Mouse (Mus musculus) cerebellum, adult 11-12 months (tissue): ENCODE measurements around the gene Ush2a.

Experiments used
- DNase-seq: peaks from one replicate; pipeline ENCODE4 v3.0.0; 2022

Ush2a gene

GRCm38 (mm10) chr1:188674640-188675510, 413.1 kb downstream of the Ush2a start:
- DNase-seq = no peak

- no peak for DNase-seq
Measured at GRCm38 (mm10) chr1:188675511-188675863, 413.7 kb downstream of the Ush2a start.

- no peak for DNase-seq
Measured at GRCm38 (mm10) chr1:188678189-188678588, 416.4 kb downstream of the Ush2a start.

GRCm38 (mm10) chr1:188686362-188686761, 424.5 kb downstream of the Ush2a start:
- DNase-seq = no peak

GRCm38 (mm10) chr1:188696295-188696694, 434.5 kb downstream of the Ush2a start:
- DNase-seq = no peak

- DNase-seq = no peak
Measured at GRCm38 (mm10) chr1:188708176-188708575, 446.4 kb downstream of the Ush2a start.

- DNase-seq = no peak
Measured at GRCm38 (mm10) chr1:188708694-188709093, 446.9 kb downstream of the Ush2a start.

GRCm38 (mm10) chr1:188714131-188714530, 452.3 kb downstream of the Ush2a start:
- DNase-seq = no peak

- no peak for DNase-seq
Measured at GRCm38 (mm10) chr1:188714941-188715340, 453.1 kb downstream of the Ush2a start.

GRCm38 (mm10) chr1:188716886-188717285, 455.1 kb downstream of the Ush2a start:
- DNase-seq = no peak

GRCm38 (mm10) chr1:188725122-188725995, 463.5 kb downstream of the Ush2a start:
- no peak for DNase-seq

GRCm38 (mm10) chr1:188726937-188727336, 465.1 kb downstream of the Ush2a start:
- DNase-seq = no peak

GRCm38 (mm10) chr1:188728625-188729024, 466.8 kb downstream of the Ush2a start:
- DNase-seq = no peak

- DNase-seq = no peak
Measured at GRCm38 (mm10) chr1:188729179-188729578, 467.4 kb downstream of the Ush2a start.

GRCm38 (mm10) chr1:188734741-188735266, 473.0 kb downstream of the Ush2a start:
- DNase-seq = no peak

GRCm38 (mm10) chr1:188742971-188743370, 481.1 kb downstream of the Ush2a start:
- no peak for DNase-seq

- no peak for DNase-seq
Measured at GRCm38 (mm10) chr1:188755031-188755430, 493.2 kb downstream of the Ush2a start.

- DNase-seq = no peak
Measured at GRCm38 (mm10) chr1:188760515-188760914, 498.7 kb downstream of the Ush2a start.

GRCm38 (mm10) chr1:188762463-188762862, 500.6 kb downstream of the Ush2a start:
- no peak for DNase-seq

- no peak for DNase-seq
Measured at GRCm38 (mm10) chr1:188763761-188764160, 501.9 kb downstream of the Ush2a start.

GRCm38 (mm10) chr1:188770828-188771227, 509.0 kb downstream of the Ush2a start:
- no peak for DNase-seq

- DNase-seq = no peak
Measured at GRCm38 (mm10) chr1:188772516-188773229, 510.9 kb downstream of the Ush2a start.

- no peak for DNase-seq
Measured at GRCm38 (mm10) chr1:188773631-188774030, 511.8 kb downstream of the Ush2a start.
